Mouse (Mus musculus) kidney, embryonic 16.5 days (tissue): Measurements from ENCODE around the gene Ankrd23. TPM values are rescaled to one million over a fixed set of nuclear protein-coding genes. Genes with fewer than 3 reads are reported as not detected.
A peak's percentile ranks its signal among the peaks of the same experiment; 100 is the strongest.

Experiments used
- ATAC-seq: fragments of 200-750 bp; cut with Nextera tagmentation; 2 replicates; pipeline ENCODE4 v1.8.0; 2017; ENCODE audit warnings: moderate TSS enrichment; ENCODE audit not compliant: low FRiP score, low TSS enrichment
- H3K27ac ChIP-seq: fragments of 300-500 bp; sonication (generic); 2 replicates; pipeline ENCODE4 v1.5.1; 2014; ENCODE audit warnings: low read length
- H3K27me3 ChIP-seq: fragments of 300-500 bp; sonication (generic); 2 replicates; pipeline ENCODE4 v1.6.1; 2014; ENCODE audit warnings: low read length, control low read depth, mixed read lengths; ENCODE audit not compliant: insufficient read depth
- H3K36me3 ChIP-seq: fragments of 300-500 bp; sonication (generic); 2 replicates; pipeline ENCODE4 v1.6.1; 2014; ENCODE audit warnings: low read length, control low read depth, mixed read lengths; ENCODE audit not compliant: insufficient read depth
- H3K4me1 ChIP-seq: fragments of 300-500 bp; sonication (generic); 2 replicates; pipeline ENCODE4 v1.6.1; 2014; ENCODE audit warnings: low read length, control low read depth, mixed read lengths; ENCODE audit not compliant: insufficient read depth
- H3K4me2 ChIP-seq: fragments of 300-500 bp; sonication (generic); replicated peaks from 2 replicates; pipeline ENCODE4 v1.6.1; 2014; ENCODE audit warnings: low read depth, low read length
- H3K4me3 ChIP-seq: fragments of 300-500 bp; sonication (generic); 2 replicates; pipeline ENCODE4 v1.5.1; 2014; ENCODE audit warnings: mild to moderate bottlenecking, low read length
- H3K9ac ChIP-seq: fragments of 300-500 bp; sonication (generic); replicated peaks from 2 replicates; pipeline ENCODE4 v1.6.1; 2014; ENCODE audit warnings: low read length
- H3K9me3 ChIP-seq: fragments of 300-500 bp; sonication (generic); 2 replicates; pipeline ENCODE4 v1.6.1; 2016; ENCODE audit warnings: low read length, control low read depth
- WGBS: fragments of 180-500 bp; shearing (Covaris S2); extraction: QIAGEN DNeasy Blood & Tissue Kit; methylation state at CpG from one replicate; pipeline ENCODE4 v1.1.7; 2014; 5-methylcytosine and 5-hydroxymethylcytosine counted together
- polyA plus RNA-seq: library from polyadenylated mRNA; unstranded; fragments of >200 nt; fragmentation: Nextera tagmentation; extraction: Ambion mirVana; gene quantifications from 2 replicates; pipeline ENCODE4 v1.2.1, GENCODE M21; 2015

Ankrd23 gene
- polyA plus RNA-seq, 1 experiment from 2014 or later, result 15.2 TPM

- WGBS, result 80% methylated on average over 4 of the region's 4 CpGs
- H3K9me3 ChIP-seq, result no peaks in the 10 kb centered on the region
- no peaks in the 10 kb centered on the region for H3K4me1 ChIP-seq
- H3K27me3 ChIP-seq, result no peaks in the 10 kb centered on the region
- peaks cover 19% of the 10 kb centered on the region for H3K36me3 ChIP-seq
- H3K9ac ChIP-seq, result no peak overlapping the region
- no peak overlapping the region for H3K4me2 ChIP-seq
- ATAC-seq, result no peak
- H3K27ac ChIP-seq, result no peak overlapping the region
- H3K4me3 ChIP-seq, result no peak overlapping the region
Observed at GRCm38 (mm10) chr1:36529274-36529673, 7.4 kb downstream of the Ankrd23 start.

GRCm38 (mm10) chr1:36528351-36528750 lies 8.3 kb downstream of the Ankrd23 start:
- no peak overlapping the region for H3K4me2 ChIP-seq
- no peak overlapping the region for H3K27ac ChIP-seq
- 36% methylated on average over 1 of the region's 1 CpGs for WGBS
- peaks cover 26% of the 10 kb centered on the region for H3K36me3 ChIP-seq
- peaks cover 4% of the 10 kb centered on the region for H3K4me1 ChIP-seq
- H3K4me3 ChIP-seq, result no peak overlapping the region
- H3K27me3 ChIP-seq, result no peaks in the 10 kb centered on the region
- H3K9ac ChIP-seq, result no peak overlapping the region
- ATAC-seq, result no peak
- no peaks in the 10 kb centered on the region for H3K9me3 ChIP-seq

DNA sequence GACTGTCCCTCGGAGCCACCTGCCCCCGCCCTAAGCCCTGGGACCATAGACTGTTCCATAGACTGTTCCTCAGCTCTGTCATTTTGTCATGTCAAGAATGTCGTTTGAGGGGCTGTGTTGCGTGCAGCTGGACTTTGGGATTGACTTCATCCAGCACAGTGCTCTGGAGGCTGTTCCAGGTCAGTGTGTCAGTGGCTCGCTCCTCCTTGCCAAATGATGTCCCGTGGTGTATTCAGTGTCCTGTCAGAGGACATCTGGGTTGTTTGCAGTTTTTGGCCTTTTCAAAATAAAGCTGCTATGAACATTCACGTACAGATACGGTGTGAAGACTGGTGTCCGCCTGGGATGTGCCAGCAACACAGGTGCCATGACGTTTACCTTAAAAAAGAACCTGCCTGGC lies 9.8 kb downstream of the Ankrd23 start:
- Histone ChIP-seq H3K9ac (no peak overlapping the region), H3K4me3 (no peak overlapping the region), H3K4me2 (no peak overlapping the region), H3K27me3 (no peaks in the 10 kb centered on the region), H3K27ac (no peak overlapping the region), H3K4me1 (peaks cover 9% of the 10 kb centered on the region), H3K36me3 (peaks cover 34% of the 10 kb centered on the region), H3K9me3 (no peaks in the 10 kb centered on the region)
- WGBS, result 87% methylated on average over 10 of the region's 10 CpGs
- no peak for ATAC-seq

- 86% methylated on average over 12 of the region's 12 CpGs for WGBS
- Histone ChIP-seq H3K36me3 (peaks cover 45% of the 10 kb centered on the region), H3K4me1 (peaks cover 9% of the 10 kb centered on the region), H3K4me2 (no peak overlapping the region), H3K27me3 (no peaks in the 10 kb centered on the region), H3K4me3 (no peak overlapping the region), H3K9me3 (no peaks in the 10 kb centered on the region), H3K9ac (no peak overlapping the region), H3K27ac (no peak overlapping the region)
- no peak for ATAC-seq
Observed at GRCm38 (mm10) chr1:36525774-36526173, 10.9 kb downstream of the Ankrd23 start.

GRCm38 (mm10) chr1:36524058-36524457 lies 12.6 kb downstream of the Ankrd23 start:
- Histone ChIP-seq H3K9me3 (no peaks in the 10 kb centered on the region), H3K4me1 (peaks cover 9% of the 10 kb centered on the region), H3K4me2 (no peak overlapping the region), H3K36me3 (peaks cover 60% of the 10 kb centered on the region), H3K27ac (no peak overlapping the region), H3K9ac (no peak overlapping the region), H3K27me3 (no peaks in the 10 kb centered on the region), H3K4me3 (no peak overlapping the region)
- ATAC-seq, result no peak
- 37% methylated on average over 5 of the region's 5 CpGs for WGBS

GRCm38 (mm10) chr1:36523332-36524013 lies 13.2 kb downstream of the Ankrd23 start:
- H3K9ac ChIP-seq, result no peak overlapping the region
- H3K27ac ChIP-seq, result peak overlapping the region; percentile 39; the same call in 1 of the 2 replicates

GRCm38 (mm10) chr1:36522210-36522609 lies 14.5 kb downstream of the Ankrd23 start:
- WGBS, result 89% methylated on average over 7 of the region's 7 CpGs
- H3K4me3 ChIP-seq, result no peak overlapping the region
- no peaks in the 10 kb centered on the region for H3K9me3 ChIP-seq
- no peak overlapping the region for H3K9ac ChIP-seq
- no peaks in the 10 kb centered on the region for H3K27me3 ChIP-seq
- H3K4me2 ChIP-seq, result no peak overlapping the region
- H3K36me3 ChIP-seq, result peaks cover 61% of the 10 kb centered on the region
- peaks cover 9% of the 10 kb centered on the region for H3K4me1 ChIP-seq
- ATAC-seq, result no peak
- H3K27ac ChIP-seq, result no peak overlapping the region

More at GRCm38 (mm10) chr1:36523332-36524013, 13.2 kb downstream of the Ankrd23 start:
- no peak for ATAC-seq
- Histone ChIP-seq H3K4me1 (peaks cover 9% of the 10 kb centered on the region), H3K36me3 (peaks cover 61% of the 10 kb centered on the region), H3K27me3 (no peaks in the 10 kb centered on the region), H3K4me2 (no peak overlapping the region), H3K4me3 (no peak overlapping the region), H3K9me3 (no peaks in the 10 kb centered on the region)
- 49% methylated on average over 9 of the region's 9 CpGs for WGBS

DNA sequence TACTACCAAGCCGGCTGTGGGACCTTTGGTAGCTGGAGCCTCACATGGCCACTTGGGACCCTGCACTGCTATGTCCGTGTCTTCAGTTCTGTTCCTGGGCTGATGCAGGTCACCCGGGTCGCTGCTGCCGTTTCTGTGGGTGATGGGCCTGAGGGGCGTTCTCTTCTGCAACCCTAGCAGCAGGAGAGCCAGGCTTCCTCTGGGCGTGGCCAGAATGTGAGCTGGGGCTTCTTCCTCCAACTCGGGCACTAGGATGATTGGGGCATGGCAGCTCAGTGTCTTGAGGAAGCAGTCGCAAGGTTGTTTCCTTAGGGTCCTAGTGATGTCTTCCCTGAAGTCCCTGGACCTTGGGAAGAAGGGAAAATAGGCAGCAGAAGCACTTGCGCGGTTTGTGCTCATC lies 17.1 kb downstream of the Ankrd23 start:
- H3K36me3 ChIP-seq, result peaks cover 51% of the 10 kb centered on the region
- H3K4me1 ChIP-seq, result peaks cover 16% of the 10 kb centered on the region
- no peak for ATAC-seq
- no peak overlapping the region for H3K4me3 ChIP-seq
- no peak overlapping the region for H3K4me2 ChIP-seq
- no peak overlapping the region for H3K27ac ChIP-seq
- H3K9me3 ChIP-seq, result no peaks in the 10 kb centered on the region
- H3K27me3 ChIP-seq, result no peaks in the 10 kb centered on the region
- WGBS, result 62% methylated on average over 11 of the region's 11 CpGs
- no peak overlapping the region for H3K9ac ChIP-seq

DNA sequence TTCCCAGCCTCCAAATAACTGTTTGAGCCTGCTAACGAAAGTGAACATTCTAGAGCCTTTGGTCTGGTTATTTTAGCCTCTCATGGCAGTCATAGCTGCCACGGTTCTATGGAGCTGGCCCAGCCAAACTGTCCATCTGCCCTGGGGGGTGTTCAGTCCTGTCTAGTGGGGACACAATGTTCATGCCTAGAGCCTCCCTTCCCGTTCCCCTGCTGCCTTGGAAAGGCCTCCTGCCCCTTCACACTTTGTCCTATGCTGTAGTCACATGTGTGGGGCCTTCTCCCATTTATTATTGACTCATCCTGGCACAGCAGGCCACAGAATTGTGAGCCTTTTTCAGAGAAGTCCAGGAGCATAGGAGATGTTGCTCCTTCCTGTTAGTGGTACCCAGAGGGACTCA lies 18.4 kb downstream of the Ankrd23 start:
- Histone ChIP-seq H3K9me3 (no peaks in the 10 kb centered on the region), H3K27ac (no peak overlapping the region), H3K4me1 (peaks cover 25% of the 10 kb centered on the region), H3K36me3 (peaks cover 42% of the 10 kb centered on the region), H3K27me3 (no peaks in the 10 kb centered on the region), H3K4me3 (no peak overlapping the region), H3K4me2 (no peak overlapping the region), H3K9ac (no peak overlapping the region)
- ATAC-seq, result no peak
- 76% methylated on average over 3 of the region's 3 CpGs for WGBS

DNA sequence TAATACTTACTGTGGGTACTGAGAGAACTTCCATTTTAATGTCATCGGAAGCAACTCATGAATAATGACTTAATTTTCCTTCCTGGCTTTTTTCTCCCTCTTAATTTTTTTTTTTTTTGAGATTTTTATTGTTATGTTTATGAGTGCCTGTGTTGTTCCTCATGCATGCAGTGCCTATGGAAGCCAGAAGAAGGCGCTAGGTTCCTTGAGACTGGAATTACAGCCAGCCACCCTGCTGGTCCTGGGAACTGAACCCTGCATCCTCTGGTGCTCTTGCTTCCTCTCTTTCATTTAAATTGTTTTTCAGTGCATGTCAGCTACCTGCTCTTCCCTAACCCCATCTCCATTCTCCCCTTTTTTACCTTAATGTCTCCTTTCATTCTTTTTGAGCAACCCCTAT lies 23.0 kb downstream of the Ankrd23 start:
- Histone ChIP-seq H3K4me3 (peak overlapping the region; percentile 86), H3K9me3 (no peaks in the 10 kb centered on the region), H3K36me3 (peaks cover 7% of the 10 kb centered on the region; the same call in 1 of the 2 replicates), H3K27me3 (no peaks in the 10 kb centered on the region), H3K27ac (no peak overlapping the region), H3K4me2 (peak overlapping the region; percentile 88), H3K9ac (no peak overlapping the region), H3K4me1 (peaks cover 26% of the 10 kb centered on the region)
- no peak for ATAC-seq
- WGBS, result 57% methylated on average over 2 of the region's 2 CpGs
